Mouse (Mus musculus) kidney, adult 8-10 months (tissue): ENCODE measurements at regions not wholly inside any gene's neighbourhood (a gene's known extent, or its start where the extent isn't known, plus 50 kb on each side); places are given as distances from the start of the nearest gene placed in this dataset.
A peak's percentile ranks its signal among the peaks of the same experiment; 100 is the strongest.

Experiments
- DNase-seq, 2 experiments: peaks; one replicate each; pipeline ENCODE4 v3.0.0; 2022

GRCm38 (mm10) chr8:26848955-26849684, 128.0 kb upstream of the Zfp703 start:
- DNase-seq: no peak

- DNase-seq: no peak
Observed at GRCm38 (mm10) chr8:26851871-26852800, 125.0 kb upstream of the Zfp703 start.

DNA sequence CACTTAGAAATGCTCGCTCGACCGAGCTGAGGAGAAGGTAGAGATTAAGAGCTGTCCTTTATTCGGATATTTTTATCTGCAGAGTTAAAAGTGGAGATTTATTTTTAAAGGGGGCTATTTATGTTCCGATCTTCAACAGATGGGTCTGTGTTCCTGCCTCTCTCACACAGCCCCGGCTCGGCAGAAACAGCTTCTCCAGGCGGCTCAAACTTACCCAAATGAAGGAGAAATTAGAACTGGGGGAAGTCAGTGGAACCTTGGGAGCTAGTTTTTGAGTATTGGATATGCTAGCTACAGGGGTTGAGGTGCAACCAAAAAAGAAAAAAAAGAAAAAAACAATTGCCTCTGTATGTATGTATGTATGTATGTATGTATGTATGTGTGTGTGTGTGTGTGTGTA, 124.2 kb upstream of the Zfp703 start:
- no peak for DNase-seq

DNA sequence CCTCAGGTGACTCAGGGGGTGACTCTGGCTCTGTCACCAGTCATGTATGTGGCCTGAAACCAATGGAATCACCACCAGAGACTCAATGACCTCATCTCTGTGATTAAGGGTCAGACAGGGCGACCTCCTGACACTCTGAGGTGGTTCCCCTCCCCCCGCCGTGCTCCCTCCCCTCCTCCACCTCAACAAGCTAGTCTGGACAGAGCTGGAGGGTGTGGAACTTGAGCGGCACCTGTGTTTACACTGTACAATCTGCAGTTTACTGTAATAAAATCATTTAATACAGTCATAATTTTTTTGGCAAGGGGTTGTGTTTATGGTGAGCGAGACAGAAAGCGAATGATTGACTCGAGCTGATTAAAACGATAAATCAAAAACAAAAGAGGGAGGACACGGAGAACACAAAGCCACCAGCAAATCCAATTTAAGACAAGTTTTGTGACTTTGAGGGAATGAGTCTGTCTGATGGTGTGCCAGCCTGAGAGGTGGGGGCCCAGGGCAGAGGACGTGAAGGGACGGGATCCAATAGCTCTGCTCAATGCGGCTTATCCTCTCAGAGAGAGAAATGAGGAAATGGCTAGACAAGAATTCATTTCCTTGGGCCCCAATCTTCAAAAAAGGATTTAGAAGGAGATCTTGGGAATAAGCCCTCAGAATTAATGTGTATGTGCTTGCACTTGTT, 122.4 kb upstream of the Zfp703 start:
- no peak for DNase-seq

- no peak for DNase-seq
Observed at GRCm38 (mm10) chr8:26855256-26855655, 121.9 kb upstream of the Zfp703 start.

DNA sequence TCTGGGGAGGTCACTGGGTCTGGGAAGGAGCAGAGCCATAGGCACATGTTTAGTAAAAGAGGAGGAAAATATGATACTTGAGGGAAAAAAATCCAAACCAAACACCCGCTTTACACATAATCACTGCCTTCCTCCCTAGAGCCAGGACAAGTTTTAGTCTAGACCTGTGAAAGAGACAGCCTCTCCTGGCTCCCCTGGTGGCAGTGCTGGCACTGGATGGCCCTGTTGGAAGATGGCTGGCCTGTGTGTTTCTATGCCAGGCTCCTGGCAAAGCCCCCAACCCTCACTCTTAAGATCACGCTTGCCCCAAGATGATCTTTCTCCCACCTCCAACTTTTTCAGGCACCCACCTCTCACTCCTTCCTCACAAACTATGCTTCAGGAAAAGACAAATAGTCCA, 112.6 kb upstream of the Zfp703 start:
- DNase-seq: no peak

- DNase-seq: no peak
Observed at GRCm38 (mm10) chr8:26864971-26865370, 112.2 kb upstream of the Zfp703 start.

DNA sequence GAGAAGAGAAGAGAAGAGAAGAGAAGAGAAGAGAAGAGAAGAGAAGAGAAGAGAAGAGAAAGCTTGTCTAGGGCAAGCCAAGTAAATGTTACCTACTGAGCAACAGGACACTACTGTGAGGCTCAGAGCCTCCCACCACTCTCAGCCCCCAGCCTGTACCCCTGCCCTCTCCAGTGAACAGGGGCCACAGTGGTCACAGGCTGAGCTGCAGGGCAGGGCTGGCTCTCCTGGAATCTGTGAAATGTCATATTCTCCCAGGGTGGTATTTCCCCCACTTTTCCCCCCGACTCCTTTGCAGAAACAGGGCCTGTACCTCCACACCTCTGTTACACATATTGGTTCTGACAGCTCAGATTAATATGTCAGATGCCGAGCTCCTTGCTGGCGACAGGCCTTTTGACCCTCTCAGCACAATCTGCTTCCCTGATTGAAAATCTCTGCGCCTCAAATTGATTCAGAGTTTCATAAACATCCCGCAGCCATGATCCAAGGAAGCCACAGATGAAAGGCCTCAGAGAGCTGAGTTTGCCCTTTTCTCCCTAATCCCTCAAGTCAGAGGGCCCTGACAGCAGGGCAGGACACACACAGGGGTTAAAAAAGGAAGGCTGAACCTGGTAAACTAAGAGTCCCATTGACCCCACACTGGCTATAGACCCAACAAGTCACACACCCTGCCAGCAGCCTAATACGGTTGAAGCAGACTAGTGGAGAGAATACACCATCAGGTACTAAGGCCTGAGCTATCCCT, 108.8 kb upstream of the Zfp703 start:
- DNase-seq: no peak

- no peak for DNase-seq
Observed at GRCm38 (mm10) chr8:26868849-26869110, 108.3 kb upstream of the Zfp703 start.

- no peak for DNase-seq
Observed at GRCm38 (mm10) chr8:26871838-26872237, 105.3 kb upstream of the Zfp703 start.

DNA sequence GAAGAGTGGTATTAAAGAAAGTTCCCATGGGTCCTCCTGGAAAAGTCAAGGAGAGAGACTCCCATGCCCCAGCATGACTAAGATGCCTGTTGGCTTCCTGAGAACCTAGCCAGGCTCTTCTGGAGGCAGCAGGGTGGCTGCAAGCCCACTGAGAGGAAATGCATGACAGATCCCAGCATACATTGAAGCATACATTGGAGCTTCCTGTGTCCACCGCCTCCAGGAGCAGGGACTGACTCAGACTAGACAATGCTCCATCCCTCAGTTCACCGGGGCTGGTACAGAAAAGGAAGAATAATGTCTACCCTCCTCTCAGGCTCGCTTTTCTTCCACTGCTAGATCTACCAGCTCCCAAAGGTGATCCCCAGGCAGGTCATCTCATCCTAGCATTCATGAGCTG, 104.7 kb upstream of the Zfp703 start:
- DNase-seq: no peak

DNA sequence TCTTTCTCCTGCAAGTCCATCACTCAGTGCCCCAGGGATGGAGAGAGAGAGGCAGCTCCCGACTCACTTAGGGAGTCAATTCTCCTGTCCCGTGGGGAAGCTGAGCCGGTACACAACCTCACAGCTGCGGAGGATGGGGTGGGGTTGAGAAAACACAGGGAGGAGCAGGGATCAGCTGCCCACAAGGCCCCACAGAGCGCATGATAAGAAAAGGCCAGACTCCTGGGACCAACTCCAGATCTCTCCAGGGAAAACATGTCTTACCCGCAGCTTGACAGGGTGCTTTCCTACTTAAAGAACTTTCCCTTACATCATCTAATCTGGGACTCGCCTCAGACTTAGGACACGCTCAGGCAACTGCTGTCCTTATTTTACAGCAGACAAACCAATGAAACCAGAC, 104.3 kb upstream of the Zfp703 start:
- DNase-seq: no peak

- DNase-seq: no peak
Observed at GRCm38 (mm10) chr8:26880177-26880576, 96.9 kb upstream of the Zfp703 start.

- no peak for DNase-seq
Observed at GRCm38 (mm10) chr8:26881268-26882120, 95.6 kb upstream of the Zfp703 start.

- DNase-seq: no peak
Observed at GRCm38 (mm10) chr8:26882616-26883015, 94.5 kb upstream of the Zfp703 start.

DNA sequence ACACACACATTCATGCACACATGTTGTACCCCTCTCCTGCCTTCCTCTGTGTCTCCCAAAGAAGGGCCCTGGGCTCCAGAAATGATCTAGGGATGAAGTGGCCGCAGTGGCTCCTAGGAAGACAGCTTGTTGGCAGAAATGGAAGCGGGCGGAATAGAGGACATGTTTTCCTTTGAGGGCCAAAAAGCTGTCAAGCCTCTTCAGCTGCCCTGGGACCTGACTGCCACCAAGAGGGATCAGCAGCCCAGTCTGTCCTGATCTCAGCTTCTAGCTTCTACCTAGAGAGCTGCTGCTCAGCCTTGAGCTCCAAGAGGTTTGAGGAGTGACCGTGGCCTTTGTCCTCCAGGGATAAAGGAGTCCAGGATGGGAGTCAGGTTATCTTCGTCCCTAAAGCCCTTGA, 93.8 kb upstream of the Zfp703 start:
- no peak for DNase-seq

- no peak for DNase-seq
Observed at GRCm38 (mm10) chr8:26883770-26884169, 93.4 kb upstream of the Zfp703 start.

DNA sequence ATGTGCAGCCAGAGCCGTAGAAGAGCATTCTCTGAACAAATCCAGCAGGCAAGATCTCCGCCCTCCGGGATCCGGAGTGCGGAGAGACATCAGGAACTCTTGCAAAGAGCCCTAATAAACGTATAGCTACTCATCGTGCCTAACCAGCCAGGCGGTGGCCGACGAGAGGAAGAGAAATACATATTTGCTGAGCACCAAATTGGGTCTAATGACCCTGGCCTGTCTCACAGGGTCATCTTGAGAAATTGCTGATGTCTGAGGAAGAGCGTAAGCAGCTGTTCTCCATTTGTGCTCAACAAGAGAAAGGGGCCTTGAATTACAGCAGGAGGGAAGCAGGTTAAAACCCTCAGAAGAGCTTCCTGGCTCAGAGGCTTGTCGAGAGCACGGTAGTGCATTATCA, 92.8 kb upstream of the Zfp703 start:
- no peak for DNase-seq

DNA sequence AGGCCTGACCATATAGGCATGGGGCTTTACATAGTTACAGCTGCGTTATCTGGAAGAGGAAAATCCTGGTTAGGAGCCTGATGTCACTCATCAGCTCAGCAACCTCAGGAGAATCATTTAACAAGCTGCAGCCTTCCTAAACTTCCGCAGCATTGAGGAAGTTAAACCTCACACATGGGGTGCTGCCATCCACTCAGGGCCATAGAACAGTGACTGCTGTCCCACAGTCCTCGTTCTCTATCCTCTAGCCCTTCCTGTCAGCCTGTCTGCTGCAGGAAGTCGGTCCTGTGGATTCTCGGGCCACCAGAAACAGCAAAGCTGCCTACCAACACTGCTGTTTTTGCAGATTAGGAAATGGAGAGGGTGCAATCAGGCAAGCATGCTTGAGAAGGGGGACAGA, 91.8 kb upstream of the Zfp703 start:
- DNase-seq: no peak

DNA sequence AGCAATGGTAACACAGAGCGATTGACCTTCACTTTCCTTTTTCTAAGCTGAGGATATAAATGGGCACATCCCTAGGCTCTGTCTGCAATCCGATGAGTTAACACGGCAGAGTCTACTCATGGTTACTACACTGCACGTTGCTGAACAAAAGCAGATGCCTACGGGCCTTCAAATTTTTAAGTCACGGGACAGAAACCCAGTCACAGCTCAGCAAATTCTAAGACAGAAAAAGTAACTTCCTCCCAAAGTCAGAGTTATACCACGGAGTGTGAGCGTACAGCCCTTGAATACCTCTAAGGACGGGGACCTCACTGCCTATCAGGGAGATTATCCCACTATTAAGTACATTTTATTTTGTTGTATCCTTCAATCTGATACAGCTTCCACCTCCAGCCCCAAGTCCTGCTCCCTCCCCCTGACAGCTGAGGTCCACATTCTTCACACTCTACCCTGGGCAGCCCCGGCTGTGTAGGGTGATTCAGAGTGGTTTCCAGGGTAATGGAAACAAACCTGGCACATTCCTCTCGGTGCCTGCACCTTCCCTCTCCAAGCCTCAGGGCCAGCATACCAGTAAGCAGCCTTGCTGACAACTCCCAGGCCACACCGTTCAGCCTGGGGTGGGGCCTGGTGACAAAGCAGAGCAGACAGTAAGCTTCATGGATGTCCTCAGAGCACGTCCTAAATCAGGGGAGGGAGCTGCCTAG, 90.2 kb upstream of the Zfp703 start:
- no peak for DNase-seq

DNA sequence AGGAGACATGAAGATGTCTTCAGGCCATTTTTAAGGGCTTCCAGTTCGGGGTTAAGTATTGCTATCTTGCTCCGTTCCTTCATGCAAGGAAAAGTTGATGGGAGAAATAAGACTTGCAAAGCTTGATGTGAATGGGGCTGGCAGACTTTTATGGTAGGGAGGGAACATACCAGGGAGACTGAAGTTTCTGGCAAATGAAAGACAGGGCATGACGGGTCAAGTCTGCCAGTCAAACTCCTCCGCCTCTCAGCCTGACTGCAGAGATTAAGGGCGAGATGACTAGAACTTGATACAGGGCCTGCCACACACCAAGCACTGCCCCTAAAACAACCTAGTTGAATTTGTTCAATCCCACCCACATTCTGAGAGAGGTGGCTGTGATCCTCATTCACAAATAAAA, 89.6 kb upstream of the Zfp703 start:
- no peak for DNase-seq

- DNase-seq: peak in 1 of 2 experiments; percentile 9
Observed at GRCm38 (mm10) chr8:26888050-26888449, 89.1 kb upstream of the Zfp703 start.
